Comparison of ENCODE assay signal across 25 mouse cellular contexts in genomic region chr6:66999800-67000199, GRCm38 (mm10). TPM values are rescaled to one million over a fixed set of nuclear protein-coding genes. Genes with fewer than 3 reads are reported as not detected.
DNase-seq lines count a peak whose midpoint lies in the region; ATAC-seq and TF ChIP-seq lines count a peak whose summit lies in the region.
"Had no signal": no experiment of that assay in that cellular context is flagged by ENCODE, and none has a peak within 500 bp of the region (broad histone marks: within the 10 kb centered on the region; RNA-seq: fewer than 3 reads in every experiment).

No protein-coding gene starts in this region.

- no peak for TF ChIP-seq POLR2A in kidney, adult 2 months (IDR thresholded peaks at IDR 0.05; ENCODE audit: low read depth, low read length)

- intact Hi-C loops in gastrocnemius, postnatal 14 days (cut with DNase I; ENCODE audit: low total_unique reads): no loop called here

- no peaks in the 10 kb centered on the region for H3K4me1 ChIP-seq in heart, embryonic 10.5 days
- H3K4me1 ChIP-seq in kidney, adult 2 months (ENCODE audit: control insufficient read depth, insufficient read depth, low read length): peaks cover 24% of the 10 kb centered on the region
- H3K4me1 ChIP-seq in kidney, embryonic 14.5 days (ENCODE audit: control insufficient read depth, insufficient read depth, low read length): no peaks in the 10 kb centered on the region
- H3K4me1 ChIP-seq: embryonic facial prominence, embryonic 13.5 days; heart, embryonic 15.5 days; hindbrain, embryonic 13.5 days had no signal

- no peaks in the 10 kb centered on the region for H3K27me3 ChIP-seq in heart, embryonic 10.5 days (ENCODE audit: insufficient read depth, poor library complexity, severe bottlenecking)
- H3K27me3 ChIP-seq in kidney, adult 2 months (replicated peaks; ENCODE audit: control insufficient read depth, insufficient read depth, low read length): no peaks in the 10 kb centered on the region
- H3K27me3 ChIP-seq in kidney, embryonic 14.5 days (ENCODE audit: control insufficient read depth, insufficient read depth, low read length): no peaks in the 10 kb centered on the region
- H3K27me3 ChIP-seq: embryonic facial prominence, embryonic 13.5 days; heart, embryonic 15.5 days; hindbrain, embryonic 13.5 days had no signal

- ATAC-seq in kidney, embryonic 14.5 days (ENCODE audit: low FRiP score, low TSS enrichment): no peak; the same call in 1 of the 2 replicates
- ATAC-seq in megakaryocyte, adult 5-6 weeks (ENCODE audit: poor library complexity, severe bottlenecking): peak; percentile 77
- no peak for ATAC-seq in erythroid progenitor cell, adult 5-6 weeks (replicated peaks; ENCODE audit: low FRiP score, poor library complexity, severe bottlenecking)
- ATAC-seq: CD4-positive, CD25-positive, alpha-beta regulatory T cell, adult 4 months; forebrain, embryonic 14.5 days had no signal

- H3K36me3 ChIP-seq in heart, embryonic 10.5 days: no peaks in the 10 kb centered on the region
- no peaks in the 10 kb centered on the region for H3K36me3 ChIP-seq in kidney, adult 2 months (ENCODE audit: control insufficient read depth, insufficient read depth, low read length)
- no peaks in the 10 kb centered on the region for H3K36me3 ChIP-seq in kidney, embryonic 14.5 days (ENCODE audit: control insufficient read depth, insufficient read depth, low read length)
- H3K36me3 ChIP-seq: embryonic facial prominence, embryonic 13.5 days; forebrain, embryonic 10.5 days; G1E; heart, embryonic 15.5 days; hindbrain, embryonic 13.5 days had no signal

- H3K4me2 ChIP-seq in kidney, embryonic 14.5 days (replicated peaks; ENCODE audit: low read depth, low read length): no peak overlapping the region
- H3K4me2 ChIP-seq: embryonic facial prominence, embryonic 13.5 days; heart, embryonic 11.5 days; heart, embryonic 15.5 days; hindbrain, embryonic 13.5 days had no signal

- H3K9ac ChIP-seq in kidney, embryonic 14.5 days (ENCODE audit: low read depth, low read length): no peak overlapping the region
- H3K9ac ChIP-seq: embryonic facial prominence, embryonic 13.5 days; heart, embryonic 15.5 days; hindbrain, embryonic 13.5 days had no signal

- no peaks in the 10 kb centered on the region for H3K9me3 ChIP-seq in heart, embryonic 10.5 days
- H3K9me3 ChIP-seq in kidney, embryonic 14.5 days (ENCODE audit: control insufficient read depth, low read length): no peaks in the 10 kb centered on the region
- H3K9me3 ChIP-seq: embryonic facial prominence, embryonic 13.5 days; forebrain, embryonic 10.5 days; G1E; heart, embryonic 15.5 days; hindbrain, embryonic 13.5 days had no signal

- H3K27ac ChIP-seq in heart, embryonic 10.5 days: no peak overlapping the region
- H3K27ac ChIP-seq in kidney, adult 2 months (ENCODE audit: insufficient read depth, low read depth, low read length): peak overlapping the region; percentile 65
- peak overlapping the region; percentile 70; the same call in 1 of the 2 replicates for H3K27ac ChIP-seq in kidney, embryonic 14.5 days (ENCODE audit: low read depth, low read length)
- H3K27ac ChIP-seq: embryonic facial prominence, embryonic 13.5 days; forebrain, embryonic 10.5 days; gastrocnemius, adult 2 months; heart, embryonic 15.5 days; hindbrain, embryonic 13.5 days had no signal

- DNase-seq in heart, adult 11 months: peak; percentile 60
- DNase-seq in heart, embryonic 10.5 days (ENCODE audit: low spot score): no peak
- peak; percentile 79 for DNase-seq in kidney, adult 2 months
- DNase-seq in kidney, postnatal 25 days: no peak
- no peak for DNase-seq in gastrocnemius, postnatal 14 days
- DNase-seq: adrenal gland, postnatal 10 days; B cell, adult 2 months; cerebellum, adult 11-12 months; cerebellum, adult 9-10 months; cerebellum, postnatal 36 days; gastrocnemius, adult 2 months; gastrocnemius, postnatal 36 days; heart, adult 18-20 months; heart, postnatal 14 days had no signal

- H3K4me3 ChIP-seq in heart, embryonic 10.5 days: no peak overlapping the region
- no peak overlapping the region for H3K4me3 ChIP-seq in kidney, adult 2 months (ENCODE audit: insufficient read depth, low read depth, low read length)
- no peak overlapping the region for H3K4me3 ChIP-seq in kidney, embryonic 14.5 days (ENCODE audit: low read length)
- H3K4me3 ChIP-seq: embryonic facial prominence, embryonic 13.5 days; forebrain, embryonic 10.5 days; gastrocnemius, adult 2 months; heart, embryonic 15.5 days; hindbrain, embryonic 13.5 days had no signal

- TF ChIP-seq CTCF in kidney, adult 2 months (conservative IDR thresholded peaks at IDR 0.05; ENCODE audit: insufficient read depth, insufficient read length, low read depth, low read length): no peak

RNA-seq across cellular contexts. Expression of gene Gadd45a, which starts 37.5 kb away (rescaled TPM):
- polyA plus RNA-seq in heart, embryonic 10.5 days (2016; fragmentation: Nextera tagmentation; extraction: Ambion mirVana): 9.0 and 10.9 TPM in 2 replicates
- 54.6 and 59.7 TPM in 2 replicates for polyA plus RNA-seq in kidney, adult 2 months (2012; rRNA removed)
- polyA plus RNA-seq in kidney, embryonic 14.5 days (2014; fragmentation: Nextera tagmentation; extraction: Ambion mirVana): 29.3 and 36.0 TPM in 2 replicates
- 59.6 and 62.4 TPM in 2 replicates for total RNA-seq in megakaryocyte, adult 5-6 weeks (2015)
- total RNA-seq in megakaryocyte, adult 5-6 weeks (2017): 77.2 and 95.9 TPM in 2 replicates
- total RNA-seq in erythroid progenitor cell, adult 5-6 weeks (2015; ENCODE audit: low replicate concordance): 113 and 203 TPM in 2 replicates
- total RNA-seq in erythroid progenitor cell, adult 5-6 weeks (2017; ENCODE audit: low replicate concordance): 152 and 192 TPM in 2 replicates
- total RNA-seq in gastrocnemius, postnatal 14 days (2021): 10 to 100 TPM; 41.7 to 59.0 TPM

Comparison
In these comparisons a context has a peak if more than half of its experiments do, and no peak if none do; other contexts are left out.
1. DNase-seq: peak in heart, adult 11 months (single experiment) and kidney, adult 2 months (single experiment); none in heart, embryonic 10.5 days (single experiment), kidney, postnatal 25 days (0 of 2) and gastrocnemius, postnatal 14 days (single experiment).